Mouse (Mus musculus): ENCODE measurements around the gene Tenm4. TPM values are rescaled to one million over a fixed set of nuclear protein-coding genes. Genes with fewer than 3 reads are reported as not detected.

Tenm4 gene
- polyA plus RNA-seq, 1 experiment from 2014 or later, result 9.1 TPM

GRCm38 (mm10) chr7:96336376-96336775 lies 165.3 kb downstream of the Tenm4 start:
- H3K4me1 ChIP-seq (ENCODE audit: control insufficient read depth, insufficient read depth, low read length), result no peaks in the 10 kb centered on the region
- no peaks in the 10 kb centered on the region for H3K27me3 ChIP-seq (ENCODE audit: control insufficient read depth, insufficient read depth, low read length)
- H3K9me3 ChIP-seq (replicated peaks; ENCODE audit: control insufficient read depth, low read length), result no peaks in the 10 kb centered on the region
- no peak overlapping the region for H3K9ac ChIP-seq (ENCODE audit: low read length)
- H3K4me2 ChIP-seq (ENCODE audit: low read depth, low read length), result no peak overlapping the region
- no peak overlapping the region for H3K4me3 ChIP-seq (ENCODE audit: low read length)
- no peak for ATAC-seq (replicated peaks; ENCODE audit: extremely low read depth, insufficient read depth, low FRiP score)
- no peaks in the 10 kb centered on the region for H3K36me3 ChIP-seq (ENCODE audit: control insufficient read depth, insufficient read depth)
- no peak overlapping the region for H3K27ac ChIP-seq (ENCODE audit: low read length)

GRCm38 (mm10) chr7:96340826-96341225 lies 169.8 kb downstream of the Tenm4 start:
- no peak for ATAC-seq (replicated peaks; ENCODE audit: extremely low read depth, insufficient read depth, low FRiP score)
- Histone ChIP-seq H3K36me3 (ENCODE audit: control insufficient read depth, insufficient read depth) (no peaks in the 10 kb centered on the region), H3K9me3 (replicated peaks; ENCODE audit: control insufficient read depth, low read length) (no peaks in the 10 kb centered on the region), H3K4me3 (ENCODE audit: low read length) (no peak overlapping the region), H3K27ac (ENCODE audit: low read length) (no peak overlapping the region), H3K9ac (ENCODE audit: low read length) (no peak overlapping the region), H3K27me3 (ENCODE audit: control insufficient read depth, insufficient read depth, low read length) (no peaks in the 10 kb centered on the region), H3K4me1 (ENCODE audit: control insufficient read depth, insufficient read depth, low read length) (no peaks in the 10 kb centered on the region), H3K4me2 (ENCODE audit: low read depth, low read length) (no peak overlapping the region)
- 52% methylated on average over 5 of the region's 5 CpGs for WGBS

GRCm38 (mm10) chr7:96341479-96341878 lies 170.4 kb downstream of the Tenm4 start:
- Histone ChIP-seq H3K27ac (ENCODE audit: low read length) (no peak overlapping the region), H3K4me1 (ENCODE audit: control insufficient read depth, insufficient read depth, low read length) (no peaks in the 10 kb centered on the region), H3K4me2 (ENCODE audit: low read depth, low read length) (no peak overlapping the region), H3K4me3 (ENCODE audit: low read length) (no peak overlapping the region), H3K9me3 (replicated peaks; ENCODE audit: control insufficient read depth, low read length) (no peaks in the 10 kb centered on the region), H3K36me3 (ENCODE audit: control insufficient read depth, insufficient read depth) (no peaks in the 10 kb centered on the region), H3K27me3 (ENCODE audit: control insufficient read depth, insufficient read depth, low read length) (no peaks in the 10 kb centered on the region), H3K9ac (ENCODE audit: low read length) (no peak overlapping the region)
- 69% methylated on average over 2 of the region's 2 CpGs for WGBS
- ATAC-seq (replicated peaks; ENCODE audit: extremely low read depth, insufficient read depth, low FRiP score), result no peak

- no peaks in the 10 kb centered on the region for H3K9me3 ChIP-seq (replicated peaks; ENCODE audit: control insufficient read depth, low read length)
- no peak overlapping the region for H3K4me2 ChIP-seq (ENCODE audit: low read depth, low read length)
- no peak overlapping the region for H3K27ac ChIP-seq (ENCODE audit: low read length)
- no peak for ATAC-seq (replicated peaks; ENCODE audit: extremely low read depth, insufficient read depth, low FRiP score)
- no peaks in the 10 kb centered on the region for H3K27me3 ChIP-seq (ENCODE audit: control insufficient read depth, insufficient read depth, low read length)
- H3K36me3 ChIP-seq (ENCODE audit: control insufficient read depth, insufficient read depth), result no peaks in the 10 kb centered on the region
- no peak overlapping the region for H3K4me3 ChIP-seq (ENCODE audit: low read length)
- 80% methylated on average over 6 of the region's 6 CpGs for WGBS
- H3K9ac ChIP-seq (ENCODE audit: low read length), result no peak overlapping the region
- H3K4me1 ChIP-seq (ENCODE audit: control insufficient read depth, insufficient read depth, low read length), result no peaks in the 10 kb centered on the region
Observed at GRCm38 (mm10) chr7:96342996-96343395, 171.9 kb downstream of the Tenm4 start.

- 84% methylated on average over 2 of the region's 2 CpGs for WGBS
- H3K36me3 ChIP-seq (ENCODE audit: control insufficient read depth, insufficient read depth), result no peaks in the 10 kb centered on the region
- H3K4me2 ChIP-seq (ENCODE audit: low read depth, low read length), result no peak overlapping the region
- no peak for ATAC-seq (replicated peaks; ENCODE audit: extremely low read depth, insufficient read depth, low FRiP score)
- no peak overlapping the region for H3K27ac ChIP-seq (ENCODE audit: low read length)
- H3K4me1 ChIP-seq (ENCODE audit: control insufficient read depth, insufficient read depth, low read length), result no peaks in the 10 kb centered on the region
- H3K9ac ChIP-seq (ENCODE audit: low read length), result no peak overlapping the region
- H3K27me3 ChIP-seq (ENCODE audit: control insufficient read depth, insufficient read depth, low read length), result no peaks in the 10 kb centered on the region
- H3K9me3 ChIP-seq (replicated peaks; ENCODE audit: control insufficient read depth, low read length), result no peaks in the 10 kb centered on the region
- no peak overlapping the region for H3K4me3 ChIP-seq (ENCODE audit: low read length)
Observed at GRCm38 (mm10) chr7:96343667-96344066, 172.6 kb downstream of the Tenm4 start.

GRCm38 (mm10) chr7:96352671-96353070 lies 181.6 kb downstream of the Tenm4 start:
- ATAC-seq (replicated peaks; ENCODE audit: extremely low read depth, insufficient read depth, low FRiP score), result no peak
- no peak overlapping the region for H3K4me3 ChIP-seq (ENCODE audit: low read length)
- no peak overlapping the region for H3K4me2 ChIP-seq (ENCODE audit: low read depth, low read length)
- H3K27ac ChIP-seq (ENCODE audit: low read length), result no peak overlapping the region
- no peak overlapping the region for H3K9ac ChIP-seq (ENCODE audit: low read length)
- WGBS, result 72% methylated on average over 8 of the region's 8 CpGs
- H3K4me1 ChIP-seq (ENCODE audit: control insufficient read depth, insufficient read depth, low read length), result peaks cover 6% of the 10 kb centered on the region
- no peaks in the 10 kb centered on the region for H3K9me3 ChIP-seq (replicated peaks; ENCODE audit: control insufficient read depth, low read length)
- H3K36me3 ChIP-seq (ENCODE audit: control insufficient read depth, insufficient read depth), result no peaks in the 10 kb centered on the region
- H3K27me3 ChIP-seq (ENCODE audit: control insufficient read depth, insufficient read depth, low read length), result no peaks in the 10 kb centered on the region

- H3K9ac ChIP-seq (ENCODE audit: low read length), result no peak overlapping the region
- no peaks in the 10 kb centered on the region for H3K27me3 ChIP-seq (ENCODE audit: control insufficient read depth, insufficient read depth, low read length)
- no peak for ATAC-seq (replicated peaks; ENCODE audit: extremely low read depth, insufficient read depth, low FRiP score)
- H3K9me3 ChIP-seq (replicated peaks; ENCODE audit: control insufficient read depth, low read length), result no peaks in the 10 kb centered on the region
- no peak overlapping the region for H3K4me3 ChIP-seq (ENCODE audit: low read length)
- H3K36me3 ChIP-seq (ENCODE audit: control insufficient read depth, insufficient read depth), result no peaks in the 10 kb centered on the region
- no peak overlapping the region for H3K27ac ChIP-seq (ENCODE audit: low read length)
- peaks cover 11% of the 10 kb centered on the region for H3K4me1 ChIP-seq (ENCODE audit: control insufficient read depth, insufficient read depth, low read length)
- 70% methylated on average over 3 of the region's 3 CpGs for WGBS
- H3K4me2 ChIP-seq (ENCODE audit: low read depth, low read length), result no peak overlapping the region
Observed at GRCm38 (mm10) chr7:96356285-96356811, 185.3 kb downstream of the Tenm4 start.

- 8% methylated on average over 6 of the region's 6 CpGs for WGBS
Observed at GRCm38 (mm10) chr7:96357550-96357949, 186.5 kb downstream of the Tenm4 start.

GRCm38 (mm10) chr7:96363311-96363710 lies 192.3 kb downstream of the Tenm4 start:
- H3K27me3 ChIP-seq (ENCODE audit: control insufficient read depth, insufficient read depth, low read length), result no peaks in the 10 kb centered on the region
- no peak overlapping the region for H3K4me3 ChIP-seq (ENCODE audit: low read length)
- H3K27ac ChIP-seq (ENCODE audit: low read length), result no peak overlapping the region
- H3K36me3 ChIP-seq (ENCODE audit: control insufficient read depth, insufficient read depth), result no peaks in the 10 kb centered on the region
- no peak overlapping the region for H3K4me2 ChIP-seq (ENCODE audit: low read depth, low read length)
- no peaks in the 10 kb centered on the region for H3K9me3 ChIP-seq (replicated peaks; ENCODE audit: control insufficient read depth, low read length)
- no peak for ATAC-seq (replicated peaks; ENCODE audit: extremely low read depth, insufficient read depth, low FRiP score)
- H3K4me1 ChIP-seq (ENCODE audit: control insufficient read depth, insufficient read depth, low read length), result no peaks in the 10 kb centered on the region
- 31% methylated on average over 3 of the region's 3 CpGs for WGBS
- no peak overlapping the region for H3K9ac ChIP-seq (ENCODE audit: low read length)

More at GRCm38 (mm10) chr7:96357550-96357949, 186.5 kb downstream of the Tenm4 start:
- Histone ChIP-seq H3K27me3 (ENCODE audit: control insufficient read depth, insufficient read depth, low read length) (no peaks in the 10 kb centered on the region), H3K36me3 (ENCODE audit: control insufficient read depth, insufficient read depth) (no peaks in the 10 kb centered on the region), H3K9ac (ENCODE audit: low read length) (no peak overlapping the region; the same call in 1 of the 2 replicates), H3K9me3 (replicated peaks; ENCODE audit: control insufficient read depth, low read length) (no peaks in the 10 kb centered on the region), H3K27ac (ENCODE audit: low read length) (no peak overlapping the region), H3K4me2 (ENCODE audit: low read depth, low read length) (peak overlapping the region; percentile 38; the same call in 1 of the 2 replicates), H3K4me3 (ENCODE audit: low read length) (no peak overlapping the region), H3K4me1 (ENCODE audit: control insufficient read depth, insufficient read depth, low read length) (peaks cover 11% of the 10 kb centered on the region)
- ATAC-seq (replicated peaks; ENCODE audit: extremely low read depth, insufficient read depth, low FRiP score), result peak; percentile 41
